Mouse (Mus musculus) embryonic facial prominence, embryonic 11.5 days (tissue): Measurements from ENCODE around the gene Usp47. TPM values are rescaled to one million over a fixed set of nuclear protein-coding genes. Genes with fewer than 3 reads are reported as not detected.

Source experiments
- ATAC-seq: fragments of 200-750 bp; cut with Nextera tagmentation; replicated peaks from 2 replicates; pipeline ENCODE4 v1.8.0; 2017; ENCODE audit warnings: low read depth; ENCODE audit not compliant: insufficient number of reproducible peaks, low FRiP score, low TSS enrichment
- DNase-seq: peaks from one replicate; pipeline ENCODE4 v3.0.0-alpha.2; 2015; ENCODE audit warnings: low spot score
- H3K27ac ChIP-seq: fragments of 300-500 bp; sonication (generic); replicated peaks from 2 replicates; pipeline ENCODE4 v1.5.1; 2014; ENCODE audit warnings: mild to moderate bottlenecking, low read depth, low read length, control low read depth
- H3K27me3 ChIP-seq: fragments of 300-500 bp; sonication (generic); 2 replicates; pipeline ENCODE4 v1.6.1; 2014; ENCODE audit warnings: mild to moderate bottlenecking, low read length, moderate library complexity, mixed read lengths; ENCODE audit not compliant: control insufficient read depth, insufficient read depth
- H3K36me3 ChIP-seq: fragments of 300-500 bp; sonication (generic); replicated peaks from 2 replicates; pipeline ENCODE4 v1.6.1; 2014; ENCODE audit warnings: low read depth, mild to moderate bottlenecking, low read length, moderate library complexity, mixed read lengths; ENCODE audit not compliant: control insufficient read depth, insufficient read depth
- H3K4me1 ChIP-seq: fragments of 300-500 bp; sonication (generic); 2 replicates; pipeline ENCODE4 v1.6.1; 2014; ENCODE audit warnings: low read length, mixed read lengths; ENCODE audit not compliant: control insufficient read depth, insufficient read depth
- H3K4me2 ChIP-seq: fragments of 300-500 bp; sonication (generic); 2 replicates; pipeline ENCODE4 v1.6.1; 2014; ENCODE audit warnings: low read depth, mild to moderate bottlenecking, control low read depth, low read length, moderate library complexity
- H3K4me3 ChIP-seq: fragments of 300-500 bp; sonication (generic); 2 replicates; pipeline ENCODE4 v1.5.1; 2014; ENCODE audit warnings: low read depth, low read length, control low read depth
- H3K9ac ChIP-seq: fragments of 300-500 bp; sonication (generic); replicated peaks from 2 replicates; pipeline ENCODE4 v1.6.1; 2014; ENCODE audit warnings: mild to moderate bottlenecking, control low read depth, low read length
- H3K9me3 ChIP-seq: fragments of 300-500 bp; sonication (generic); replicated peaks from 2 replicates; pipeline ENCODE4 v1.6.1; 2016; ENCODE audit warnings: mild to moderate bottlenecking, low read length, inconsistent platforms, mixed read lengths; ENCODE audit not compliant: control insufficient read depth
- WGBS: fragments of 180-500 bp; shearing (Covaris S2); extraction: QIAGEN DNeasy Blood & Tissue Kit; methylation state at CpG from one replicate; pipeline ENCODE4 v1.1.7; 2014; 5-methylcytosine and 5-hydroxymethylcytosine counted together
- polyA plus RNA-seq: library from polyadenylated mRNA; unstranded; fragments of >200 nt; fragmentation: Nextera tagmentation; extraction: Ambion mirVana; gene quantifications from 2 replicates; pipeline ENCODE4 v1.2.1, GENCODE M21; 2014

Usp47 gene
- 105 and 110 TPM in 2 replicates for polyA plus RNA-seq

DNA sequence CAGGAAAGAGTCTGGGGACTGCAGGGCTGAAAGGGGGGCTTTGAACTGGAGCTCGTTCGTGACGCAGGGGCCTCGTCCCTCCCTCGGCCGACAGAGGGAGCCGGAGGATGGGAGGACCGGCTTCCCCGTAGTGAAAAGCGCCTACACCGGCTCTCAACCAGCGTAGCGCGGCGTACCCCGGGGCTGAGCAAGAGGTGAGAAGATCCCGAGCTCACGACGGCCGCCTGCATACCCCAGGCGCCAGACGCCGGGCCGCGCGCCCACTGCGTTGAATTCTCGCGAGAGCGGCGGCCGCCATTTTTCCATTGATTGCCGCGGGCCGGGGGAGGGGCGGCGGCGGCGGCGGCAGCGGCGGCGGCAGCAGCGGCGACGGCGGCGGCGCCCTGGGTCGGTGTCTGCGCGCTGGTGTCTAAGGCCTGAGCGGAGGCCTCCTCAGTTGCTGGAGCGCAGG, at the start of gene Usp47:
Gene Usp47 (plus strand): TSS at position 355 of the 451 bp plus-strand sequence.
- ATAC-seq (peak; percentile 93), DNase-seq (peak; percentile 86)
- H3K4me3 ChIP-seq = peak within 1 kb of the TSS; percentile 87
- H3K27ac ChIP-seq = peak within 1 kb of the TSS; percentile 94
- no peaks in the 10 kb centered on the region for H3K9me3 ChIP-seq
- peak within 1 kb of the TSS; percentile 94 for H3K9ac ChIP-seq
- no peaks in the 10 kb centered on the region for H3K4me1 ChIP-seq
- under 1% methylated on average over 43 of the region's 54 CpGs for WGBS
- no peaks in the 10 kb centered on the region for H3K36me3 ChIP-seq
- H3K27me3 ChIP-seq = no peaks in the 10 kb centered on the region
- peak within 1 kb of the TSS; percentile 65 for H3K4me2 ChIP-seq

DNA sequence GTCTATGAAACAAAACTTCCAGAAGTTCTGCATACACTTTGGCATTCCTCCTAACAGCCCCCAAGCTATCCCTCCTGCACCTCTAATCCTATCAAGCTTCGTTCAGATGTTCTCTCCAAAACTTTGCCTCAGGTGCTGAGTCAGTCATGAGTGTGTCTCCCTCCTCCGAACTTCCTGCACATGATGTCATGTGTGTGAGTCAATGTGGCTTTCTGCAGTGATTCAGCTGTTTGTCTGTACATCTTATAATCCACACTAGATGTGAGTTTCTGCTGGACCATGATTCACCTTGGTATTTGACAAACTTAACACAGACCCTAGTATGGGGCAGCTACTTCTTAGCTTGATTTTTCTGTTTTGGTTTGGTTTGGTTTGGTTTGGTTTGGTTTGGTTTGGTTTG, 46.9 kb upstream of the Usp47 start:
- Histone ChIP-seq H3K27ac (no peak overlapping the region), H3K4me2 (no peak overlapping the region), H3K9me3 (no peaks in the 10 kb centered on the region), H3K9ac (no peak overlapping the region), H3K4me3 (no peak overlapping the region), H3K4me1 (no peaks in the 10 kb centered on the region), H3K36me3 (no peaks in the 10 kb centered on the region), H3K27me3 (no peaks in the 10 kb centered on the region)
- DNase-seq (no peak), ATAC-seq (no peak)
- WGBS = 70% methylated on average over 2 of the region's 2 CpGs

DNA sequence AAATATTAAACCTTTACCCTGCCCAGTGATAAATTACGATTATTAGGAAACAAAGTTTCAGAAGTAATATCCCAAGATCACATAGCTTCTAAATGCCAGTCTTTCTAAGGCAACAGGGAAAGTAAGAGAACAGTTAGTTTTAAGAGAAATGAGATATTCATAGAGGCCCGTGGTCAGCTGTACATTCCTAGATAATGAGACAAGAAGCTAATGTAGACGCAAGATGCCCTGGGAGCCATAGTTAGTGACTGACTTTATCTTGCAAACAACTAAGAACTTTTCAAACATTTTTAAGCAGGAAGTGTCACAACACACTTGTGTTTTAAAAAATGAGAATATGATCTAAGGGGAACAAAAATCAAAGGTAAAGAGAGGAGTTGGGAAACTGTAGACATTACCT, 45.4 kb upstream of the Usp47 start:
- no peak overlapping the region for H3K9ac ChIP-seq
- WGBS = 84% methylated on average over 3 of the region's 3 CpGs

DNA sequence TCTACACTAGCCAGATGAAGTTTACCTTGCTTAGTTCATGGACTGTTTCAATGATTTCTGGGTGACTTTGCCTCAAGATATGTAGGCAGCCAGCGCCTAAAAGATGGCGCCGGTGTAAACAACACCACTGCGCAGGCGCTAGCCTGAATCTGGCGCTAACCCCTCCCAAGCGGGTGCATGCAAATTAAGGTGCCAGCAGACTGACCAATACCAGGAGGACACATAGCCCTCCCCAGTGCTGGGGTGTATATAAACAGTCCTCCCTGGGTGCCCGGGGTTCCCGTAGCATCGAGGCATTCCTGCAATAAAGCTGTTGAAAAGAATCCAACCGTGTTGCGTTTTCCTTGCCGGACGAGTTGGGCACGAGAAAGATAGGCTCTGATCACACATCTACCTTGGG, 41.0 kb upstream of the Usp47 start:
- H3K27me3 ChIP-seq = no peaks in the 10 kb centered on the region

More for the DNA sequence above, 45.4 kb upstream of the Usp47 start:
- Histone ChIP-seq H3K27ac (no peak overlapping the region), H3K4me1 (no peaks in the 10 kb centered on the region), H3K4me2 (no peak overlapping the region), H3K36me3 (no peaks in the 10 kb centered on the region), H3K27me3 (no peaks in the 10 kb centered on the region), H3K9me3 (no peaks in the 10 kb centered on the region), H3K4me3 (no peak overlapping the region)
- DNase-seq (no peak), ATAC-seq (no peak)

DNA sequence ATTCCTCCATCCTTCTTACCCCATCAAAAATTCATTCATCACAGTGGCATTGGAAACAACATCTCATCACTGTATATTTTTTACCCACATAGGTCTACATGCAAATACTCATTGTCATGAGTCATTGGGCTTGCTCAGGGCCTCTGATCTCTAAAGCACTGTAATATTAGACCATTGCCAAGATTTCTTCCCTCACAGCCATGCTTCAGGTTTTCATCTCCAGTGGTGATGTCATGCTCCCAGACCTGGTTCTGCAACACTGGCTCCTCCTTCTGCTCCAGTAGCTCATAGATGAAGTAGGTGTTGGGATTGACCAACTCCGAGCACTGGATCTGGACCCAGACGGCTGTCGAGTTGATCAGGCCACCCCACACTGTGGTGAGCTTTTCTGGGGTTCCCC, 38.8 kb upstream of the Usp47 start:
- Histone ChIP-seq H3K4me3 (no peak overlapping the region), H3K27ac (no peak overlapping the region), H3K27me3 (no peaks in the 10 kb centered on the region), H3K9me3 (no peaks in the 10 kb centered on the region), H3K4me1 (no peaks in the 10 kb centered on the region), H3K4me2 (no peak overlapping the region), H3K36me3 (no peaks in the 10 kb centered on the region), H3K9ac (no peak overlapping the region)
- DNase-seq (no peak), ATAC-seq (no peak)
- WGBS = 92% methylated on average over 3 of the region's 3 CpGs

More for the DNA sequence above, 41.0 kb upstream of the Usp47 start:
- no peak overlapping the region for H3K4me2 ChIP-seq
- 96% methylated on average over 15 of the region's 15 CpGs for WGBS
- H3K9ac ChIP-seq = no peak overlapping the region
- ATAC-seq = no peak
- no peaks in the 10 kb centered on the region for H3K9me3 ChIP-seq
- H3K36me3 ChIP-seq = no peaks in the 10 kb centered on the region
- DNase-seq = no peak
- no peak overlapping the region for H3K27ac ChIP-seq
- H3K4me3 ChIP-seq = no peak overlapping the region
- no peaks in the 10 kb centered on the region for H3K4me1 ChIP-seq

DNA sequence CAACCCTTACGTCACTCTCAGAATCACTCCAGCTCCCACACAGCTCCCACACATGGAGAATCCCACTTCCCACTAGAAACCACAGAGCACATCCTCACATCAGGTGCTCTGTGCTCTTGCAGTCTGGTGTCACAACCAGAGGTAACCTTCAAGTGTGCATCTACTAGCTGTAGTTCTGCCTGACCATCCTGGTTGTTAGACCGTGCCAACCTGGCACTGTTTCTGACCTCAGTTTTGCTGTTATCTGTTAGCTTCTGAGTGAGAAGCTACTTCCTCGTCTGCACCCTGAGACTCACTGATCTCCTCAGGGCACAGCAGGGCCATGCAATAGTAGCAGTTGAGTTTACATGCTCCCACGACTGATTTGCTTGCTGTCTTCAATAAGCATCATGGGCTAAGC, 38.0 kb upstream of the Usp47 start:
- H3K27ac ChIP-seq = no peak overlapping the region
- no peak overlapping the region for H3K4me3 ChIP-seq
- ATAC-seq (no peak), DNase-seq (no peak)
- H3K9ac ChIP-seq = no peak overlapping the region
- no peaks in the 10 kb centered on the region for H3K4me1 ChIP-seq
- no peak overlapping the region for H3K4me2 ChIP-seq
- H3K27me3 ChIP-seq = no peaks in the 10 kb centered on the region
- 79% methylated on average over 4 of the region's 4 CpGs for WGBS
- H3K9me3 ChIP-seq = no peaks in the 10 kb centered on the region
- H3K36me3 ChIP-seq = no peaks in the 10 kb centered on the region

DNA sequence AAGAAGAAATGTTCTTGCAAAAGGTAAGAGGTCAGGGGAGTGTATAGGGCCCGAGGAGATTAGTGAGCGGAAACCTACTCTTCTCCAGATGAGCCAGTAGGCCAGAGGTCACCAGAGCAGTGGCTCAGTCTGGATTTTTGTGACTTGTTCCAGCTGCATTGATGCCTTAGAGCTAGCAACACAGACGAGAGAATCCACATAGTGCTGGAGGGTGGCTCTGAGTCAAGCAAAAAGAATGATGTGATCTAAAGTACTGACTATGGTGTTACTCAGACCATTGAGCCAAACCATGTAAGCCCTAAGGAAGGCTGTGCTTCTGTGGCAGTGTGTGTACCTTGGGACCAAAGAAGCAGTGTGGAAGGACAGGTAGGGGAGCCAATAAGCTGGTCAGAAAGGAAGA, 36.4 kb upstream of the Usp47 start:
- Histone ChIP-seq H3K36me3 (no peaks in the 10 kb centered on the region), H3K27me3 (no peaks in the 10 kb centered on the region), H3K4me3 (no peak overlapping the region), H3K4me1 (no peaks in the 10 kb centered on the region), H3K9me3 (no peaks in the 10 kb centered on the region), H3K4me2 (no peak overlapping the region), H3K9ac (no peak overlapping the region), H3K27ac (no peak overlapping the region)
- WGBS = 70% methylated on average over 3 of the region's 3 CpGs
- no peak for DNase-seq
- no peak for ATAC-seq

DNA sequence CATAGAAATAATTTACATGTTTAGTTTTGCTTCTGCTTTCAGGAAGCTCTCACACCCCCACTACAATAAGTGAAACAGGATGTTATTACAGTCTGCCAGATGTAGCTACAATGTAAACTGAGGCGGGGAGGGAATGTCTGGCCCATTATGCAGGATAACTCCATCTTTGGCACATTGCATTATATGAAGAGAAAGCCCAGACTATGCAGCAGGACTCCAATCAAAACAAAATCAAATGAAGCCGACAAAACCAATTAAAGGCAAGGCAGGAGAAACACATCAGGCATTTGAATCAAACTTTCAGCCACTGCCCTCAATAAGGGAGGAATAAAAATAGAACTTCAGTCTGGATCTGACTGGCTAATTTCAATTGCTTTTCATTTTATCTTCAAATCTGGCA, 25.9 kb upstream of the Usp47 start:
- H3K4me1 ChIP-seq = no peaks in the 10 kb centered on the region
- no peaks in the 10 kb centered on the region for H3K9me3 ChIP-seq
- no peaks in the 10 kb centered on the region for H3K36me3 ChIP-seq
- H3K27ac ChIP-seq = no peak overlapping the region
- H3K4me2 ChIP-seq = no peak overlapping the region
- H3K27me3 ChIP-seq = no peaks in the 10 kb centered on the region
- WGBS = 70% methylated on average over 2 of the region's 2 CpGs
- H3K9ac ChIP-seq = no peak overlapping the region
- ATAC-seq (no peak), DNase-seq (peak; percentile 51)
- no peak overlapping the region for H3K4me3 ChIP-seq
